Mouse (Mus musculus) heart, embryonic 12.5 days (tissue): Measurements from ENCODE around the gene Plekhd1. TPM values are rescaled to one million over a fixed set of nuclear protein-coding genes. Genes with fewer than 3 reads are reported as not detected.

Experiments used
- ATAC-seq: fragments of 200-750 bp; cut with Nextera tagmentation; 2 replicates; pipeline ENCODE4 v1.8.0; 2017; ENCODE audit warnings: moderate TSS enrichment, moderate library complexity; ENCODE audit not compliant: insufficient number of reproducible peaks, low FRiP score
- H3K27ac ChIP-seq: fragments of 300-500 bp; sonication (generic); 2 replicates; pipeline ENCODE4 v1.5.1; 2016; ENCODE audit warnings: mild to moderate bottlenecking, moderate library complexity; ENCODE audit not compliant: poor library complexity, severe bottlenecking
- H3K27me3 ChIP-seq: fragments of 300-500 bp; sonication (generic); replicated peaks from 2 replicates; pipeline ENCODE4 v1.6.1; 2016; ENCODE audit warnings: mild to moderate bottlenecking, moderate library complexity
- H3K36me3 ChIP-seq: fragments of 300-500 bp; sonication (generic); 2 replicates; pipeline ENCODE4 v1.6.1; 2016; ENCODE audit warnings: mild to moderate bottlenecking, moderate library complexity
- H3K4me1 ChIP-seq: fragments of 300-500 bp; sonication (generic); replicated peaks from 2 replicates; pipeline ENCODE4 v1.6.1; 2016; ENCODE audit warnings: mild to moderate bottlenecking
- H3K4me2 ChIP-seq: fragments of 300-500 bp; sonication (generic); 2 replicates; pipeline ENCODE4 v1.6.1; 2016; ENCODE audit warnings: mild to moderate bottlenecking, moderate library complexity
- H3K4me3 ChIP-seq: fragments of 300-500 bp; sonication (generic); 2 replicates; pipeline ENCODE4 v1.5.1; 2016; ENCODE audit warnings: mild to moderate bottlenecking
- H3K9ac ChIP-seq: fragments of 300-500 bp; sonication (generic); 2 replicates; pipeline ENCODE4 v1.6.1; 2016; ENCODE audit warnings: mild to moderate bottlenecking, moderate library complexity
- H3K9me3 ChIP-seq: fragments of 300-500 bp; sonication (generic); replicated peaks from 2 replicates; pipeline ENCODE4 v1.6.1; 2016; ENCODE audit warnings: mild to moderate bottlenecking, moderate library complexity
- WGBS: fragments of 180-500 bp; shearing (Covaris S2); methylation state at CpG from one replicate; pipeline ENCODE4 v1.1.7; 2016; 5-methylcytosine and 5-hydroxymethylcytosine counted together
- polyA plus RNA-seq: library from polyadenylated mRNA; unstranded; fragments of >200 nt; fragmentation: Nextera tagmentation; extraction: Ambion mirVana; gene quantifications from 2 replicates; pipeline ENCODE4 v1.2.1, GENCODE M21; 2016

Gene Plekhd1
- polyA plus RNA-seq, 1 experiment from 2014 or later = 0.70 TPM

- H3K27ac ChIP-seq = no peak overlapping the region
- H3K9me3 ChIP-seq = no peaks in the 10 kb centered on the region
- no peak overlapping the region for H3K4me3 ChIP-seq
- H3K36me3 ChIP-seq = no peaks in the 10 kb centered on the region
- H3K9ac ChIP-seq = no peak overlapping the region
- H3K4me1 ChIP-seq = no peaks in the 10 kb centered on the region
- no peak overlapping the region for H3K4me2 ChIP-seq
- H3K27me3 ChIP-seq = peaks cover 31% of the 10 kb centered on the region
- WGBS = 80% methylated on average over 12 of the region's 12 CpGs
- no peak for ATAC-seq
Measured at GRCm38 (mm10) chr12:80729758-80730530, 37.6 kb downstream of the Plekhd1 start.

- Histone ChIP-seq H3K4me1 (no peaks in the 10 kb centered on the region), H3K9me3 (no peaks in the 10 kb centered on the region), H3K4me2 (peak overlapping the region; percentile 50), H3K27ac (no peak overlapping the region), H3K4me3 (no peak overlapping the region), H3K27me3 (peaks cover 28% of the 10 kb centered on the region), H3K9ac (no peak overlapping the region), H3K36me3 (no peaks in the 10 kb centered on the region)
- ATAC-seq = peak; percentile 45; the same call in 1 of the 2 replicates
- WGBS = 8% methylated on average over 9 of the region's 9 CpGs
Measured at GRCm38 (mm10) chr12:80730567-80730966, 38.2 kb downstream of the Plekhd1 start.

GRCm38 (mm10) chr12:80734526-80735470 is 42.4 kb downstream of the Plekhd1 start:
- Histone ChIP-seq H3K9me3 (no peaks in the 10 kb centered on the region), H3K9ac (no peak overlapping the region), H3K27me3 (peaks cover 46% of the 10 kb centered on the region), H3K4me3 (no peak overlapping the region), H3K4me2 (no peak overlapping the region), H3K36me3 (no peaks in the 10 kb centered on the region), H3K4me1 (no peaks in the 10 kb centered on the region), H3K27ac (no peak overlapping the region)
- no peak for ATAC-seq
- WGBS = 54% methylated on average over 13 of the region's 13 CpGs

DNA sequence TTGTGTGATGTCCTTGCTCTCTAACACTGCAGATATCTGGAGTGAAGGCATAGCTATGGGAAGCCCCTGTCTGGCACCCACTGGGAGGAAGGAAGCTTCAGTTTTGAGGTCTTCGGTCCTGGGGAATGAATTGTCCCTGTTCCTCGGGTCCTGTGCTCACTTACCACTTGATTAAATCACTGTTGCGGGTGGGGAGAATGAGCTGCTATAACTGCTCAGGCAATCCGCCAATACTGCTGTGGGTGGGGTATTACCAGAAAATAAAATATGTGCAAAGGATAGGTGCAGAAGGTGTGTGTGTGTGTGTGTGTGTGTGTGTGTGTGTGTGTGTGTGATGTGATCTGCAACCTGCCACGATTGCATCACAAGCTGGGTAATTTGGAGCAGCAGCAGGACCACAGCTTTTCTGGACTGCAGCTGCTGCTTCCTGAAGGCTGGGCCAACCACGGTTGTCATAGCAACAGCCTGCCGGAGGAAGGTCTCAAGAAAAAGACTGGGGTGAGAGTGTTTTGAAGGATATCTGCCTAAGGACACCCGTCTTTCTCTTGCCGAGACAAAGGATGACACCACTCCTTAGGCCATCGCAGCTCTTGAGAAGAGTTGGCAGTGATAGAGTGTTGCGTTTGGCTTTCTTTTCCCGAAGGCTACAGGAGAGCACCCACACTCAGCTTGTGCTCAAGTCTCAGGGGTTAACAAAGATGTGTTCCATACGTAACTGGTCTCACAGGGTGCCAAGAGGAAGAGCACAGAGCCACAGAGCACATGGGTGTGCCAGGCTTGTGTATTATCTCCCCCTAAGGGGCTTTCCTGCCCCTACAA is 44.3 kb downstream of the Plekhd1 start:
- Histone ChIP-seq H3K9me3 (no peaks in the 10 kb centered on the region), H3K27ac (no peak overlapping the region), H3K9ac (no peak overlapping the region), H3K4me3 (no peak overlapping the region), H3K4me1 (no peaks in the 10 kb centered on the region), H3K27me3 (peaks cover 63% of the 10 kb centered on the region), H3K36me3 (no peaks in the 10 kb centered on the region), H3K4me2 (no peak overlapping the region)
- WGBS = 35% methylated on average over 13 of the region's 13 CpGs
- no peak for ATAC-seq

DNA sequence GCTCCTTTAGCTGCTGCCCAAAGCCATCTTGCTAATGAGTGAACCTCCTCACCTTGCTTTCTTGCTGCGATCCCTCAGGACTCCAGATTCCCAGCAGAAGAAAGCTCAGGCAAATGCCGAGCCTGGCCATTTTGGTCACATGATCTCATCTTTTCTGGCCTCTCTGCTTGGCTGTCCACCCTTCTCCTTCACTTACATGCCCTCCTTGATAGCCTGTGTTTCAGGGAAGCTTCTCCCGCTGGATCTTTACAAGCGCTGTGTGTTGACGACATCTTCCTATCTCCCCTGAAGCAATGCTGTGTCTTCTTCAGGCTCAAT is 44.9 kb downstream of the Plekhd1 start:
- Histone ChIP-seq H3K36me3 (no peaks in the 10 kb centered on the region), H3K9ac (no peak overlapping the region), H3K4me2 (no peak overlapping the region), H3K27ac (no peak overlapping the region), H3K27me3 (peaks cover 66% of the 10 kb centered on the region), H3K9me3 (no peaks in the 10 kb centered on the region), H3K4me1 (no peaks in the 10 kb centered on the region), H3K4me3 (no peak overlapping the region)
- WGBS = 45% methylated on average over 5 of the region's 5 CpGs
- no peak for ATAC-seq

- Histone ChIP-seq H3K9ac (no peak overlapping the region), H3K27me3 (peaks cover 74% of the 10 kb centered on the region), H3K4me3 (no peak overlapping the region), H3K4me1 (no peaks in the 10 kb centered on the region), H3K9me3 (no peaks in the 10 kb centered on the region), H3K36me3 (no peaks in the 10 kb centered on the region), H3K27ac (no peak overlapping the region), H3K4me2 (no peak overlapping the region)
- WGBS = 26% methylated on average over 9 of the region's 9 CpGs
- ATAC-seq = no peak
Measured at GRCm38 (mm10) chr12:80739482-80739881, 47.1 kb downstream of the Plekhd1 start.

GRCm38 (mm10) chr12:80744614-80745013 is 52.2 kb downstream of the Plekhd1 start:
- Histone ChIP-seq H3K4me1 (peaks cover 11% of the 10 kb centered on the region), H3K4me3 (no peak overlapping the region), H3K27me3 (peaks cover 48% of the 10 kb centered on the region), H3K9ac (no peak overlapping the region), H3K9me3 (no peaks in the 10 kb centered on the region), H3K27ac (no peak overlapping the region), H3K36me3 (no peaks in the 10 kb centered on the region), H3K4me2 (no peak overlapping the region)
- WGBS = 76% methylated on average over 1 of the region's 1 CpGs
- ATAC-seq = no peak

DNA sequence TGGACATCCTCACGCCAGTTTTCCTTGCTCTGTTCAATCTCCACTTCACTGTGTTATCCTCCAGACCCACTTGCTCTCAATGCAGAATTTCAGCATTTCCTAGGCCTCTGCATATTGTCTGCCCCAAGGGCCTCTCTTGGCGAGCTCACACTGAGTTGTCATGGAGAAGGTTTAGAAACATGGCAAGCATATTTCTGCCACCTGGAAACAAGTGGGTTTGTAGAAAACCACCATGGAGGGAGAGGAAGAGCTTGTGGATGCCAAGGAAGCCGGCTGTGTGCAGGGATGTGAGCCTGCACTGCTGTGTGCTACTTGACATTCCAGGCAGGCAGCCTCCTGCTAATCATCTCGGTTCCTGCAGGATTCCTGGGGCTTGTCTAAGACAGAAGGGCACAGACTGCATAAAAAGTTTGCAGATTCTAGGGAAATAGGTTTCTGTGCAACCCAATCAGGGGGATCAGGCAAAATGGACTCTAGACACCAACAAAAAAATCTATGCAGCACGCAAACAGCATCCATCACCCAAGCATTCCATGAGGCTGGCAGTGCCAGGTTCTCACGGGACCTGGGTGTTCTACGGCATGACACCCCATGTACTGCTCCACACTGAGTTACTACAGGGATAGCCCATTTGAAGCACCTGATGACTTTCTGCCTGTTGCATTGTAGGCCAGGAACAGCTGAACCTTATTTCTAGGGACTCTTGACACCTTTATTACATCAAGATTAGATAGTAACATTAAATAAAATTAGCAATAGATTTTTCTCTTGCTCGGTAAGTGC is 53.8 kb downstream of the Plekhd1 start:
- peaks cover 11% of the 10 kb centered on the region for H3K4me1 ChIP-seq
- H3K4me2 ChIP-seq = no peak overlapping the region
- no peaks in the 10 kb centered on the region for H3K9me3 ChIP-seq
- no peak overlapping the region for H3K9ac ChIP-seq
- WGBS = 44% methylated on average over 8 of the region's 8 CpGs
- no peak overlapping the region for H3K27ac ChIP-seq
- no peaks in the 10 kb centered on the region for H3K36me3 ChIP-seq
- no peak for ATAC-seq
- no peak overlapping the region for H3K4me3 ChIP-seq
- H3K27me3 ChIP-seq = peaks cover 51% of the 10 kb centered on the region

DNA sequence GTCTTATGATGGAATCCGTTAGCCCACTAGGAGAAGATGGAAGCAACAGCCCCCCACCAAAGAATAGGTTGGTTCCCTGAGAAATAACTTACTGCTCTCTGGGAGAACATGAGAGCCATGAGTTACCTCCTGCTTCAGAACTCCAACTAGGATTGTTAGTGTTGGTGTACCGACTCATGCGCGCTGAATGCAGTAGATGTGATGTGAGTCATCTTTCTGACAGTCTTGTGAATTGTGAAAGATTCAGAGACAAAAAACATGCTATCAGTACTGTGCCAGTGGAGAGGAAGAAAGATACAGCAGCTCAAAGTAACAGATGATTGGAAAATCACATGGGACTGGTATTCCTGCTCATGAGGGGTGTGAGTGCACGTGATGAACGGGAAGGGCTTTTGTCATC is 59.2 kb downstream of the Plekhd1 start:
- Histone ChIP-seq H3K4me3 (no peak overlapping the region), H3K4me1 (peaks cover 2% of the 10 kb centered on the region; the same call in 1 of the 2 replicates), H3K27ac (no peak overlapping the region), H3K4me2 (no peak overlapping the region), H3K9me3 (no peaks in the 10 kb centered on the region), H3K27me3 (peaks cover 70% of the 10 kb centered on the region), H3K36me3 (no peaks in the 10 kb centered on the region), H3K9ac (no peak overlapping the region)
- ATAC-seq = no peak
- 81% methylated on average over 6 of the region's 6 CpGs for WGBS

- Histone ChIP-seq H3K27ac (no peak overlapping the region), H3K4me3 (peak overlapping the region; percentile 61), H3K4me2 (peak overlapping the region; percentile 95), H3K36me3 (no peaks in the 10 kb centered on the region), H3K9me3 (no peaks in the 10 kb centered on the region), H3K4me1 (peaks cover 29% of the 10 kb centered on the region), H3K9ac (peak overlapping the region; percentile 50), H3K27me3 (peaks cover 85% of the 10 kb centered on the region)
- peak; percentile 64 for ATAC-seq
- 2% methylated on average over 106 of the region's 122 CpGs for WGBS
Measured at GRCm38 (mm10) chr12:80757751-80758558, 65.6 kb downstream of the Plekhd1 start.
